Mouse (Mus musculus) lung, adult 2 months (tissue): ENCODE results near the gene Wasl.

Experiments used
- CTCF ChIP-seq: fragments of 200-500 bp; IDR thresholded peaks from 2 replicates; pipeline ENCODE4 v1.5.1; 2011; ENCODE audit warnings: mild to moderate bottlenecking, low read length, control low read depth; ENCODE audit not compliant: insufficient read depth
- POLR2A ChIP-seq: fragments of 200-500 bp; IDR thresholded peaks from 2 replicates; pipeline ENCODE4 v1.6.1; 2011; ENCODE audit warnings: low read depth, mild to moderate bottlenecking, control low read depth, low read length, borderline replicate concordance; ENCODE audit errors: extremely low read depth

GRCm38 (mm10) chr6:24620936-24621335, 43.9 kb downstream of the Wasl start:
- TF ChIP-seq POLR2A: no peak
- TF ChIP-seq CTCF: no peak
